Mouse (Mus musculus): ENCODE results near the gene Npvf. TPM values are rescaled to one million over a fixed set of nuclear protein-coding genes. Genes with fewer than 3 reads are reported as not detected.
"Not testable (repeated sequence)": the region's sequence is repeated elsewhere in the genome, so short reads cannot be mapped to it uniquely, and the experiment has no call there.

The Npvf gene
- polyA plus RNA-seq, 1 experiment from 2014 or later: not detected

GRCm38 (mm10) chr6:50662925-50663583 lies 8.8 kb upstream of the Npvf start:
- H3K9ac ChIP-seq: no peak overlapping the region
- no peaks in the 10 kb centered on the region for H3K9me3 ChIP-seq
- no peak overlapping the region for H3K4me2 ChIP-seq
- 56% methylated on average over 12 of the region's 12 CpGs for WGBS
- H3K4me3 ChIP-seq: no peak overlapping the region
- H3K27me3 ChIP-seq: no peaks in the 10 kb centered on the region
- peaks cover 10% of the 10 kb centered on the region; the same call in 1 of the 2 replicates for H3K4me1 ChIP-seq
- H3K27ac ChIP-seq: no peak overlapping the region
- no peaks in the 10 kb centered on the region for H3K36me3 ChIP-seq
- no peak for ATAC-seq (ENCODE audit: borderline replicate concordance, extremely low read depth, low FRiP score, low TSS enrichment)

GRCm38 (mm10) chr6:50661729-50662128 lies 7.5 kb upstream of the Npvf start:
- H3K9ac ChIP-seq: no peak overlapping the region
- no peak overlapping the region for H3K4me2 ChIP-seq
- H3K4me3 ChIP-seq: no peak overlapping the region

GRCm38 (mm10) chr6:50658466-50658865 lies 4.2 kb upstream of the Npvf start:
- no peak for ATAC-seq (ENCODE audit: borderline replicate concordance, extremely low read depth, low FRiP score, low TSS enrichment)
- Histone ChIP-seq H3K4me2 (no peak overlapping the region), H3K9ac (no peak overlapping the region), H3K27ac (no peak overlapping the region), H3K9me3 (no peaks in the 10 kb centered on the region), H3K4me1 (peaks cover 5% of the 10 kb centered on the region; the same call in 1 of the 2 replicates), H3K36me3 (no peaks in the 10 kb centered on the region), H3K4me3 (no peak overlapping the region), H3K27me3 (no peaks in the 10 kb centered on the region)
- WGBS: 32% methylated on average over 3 of the region's 3 CpGs

More at GRCm38 (mm10) chr6:50661729-50662128, 7.5 kb upstream of the Npvf start:
- ATAC-seq (ENCODE audit: borderline replicate concordance, extremely low read depth, low FRiP score, low TSS enrichment): no peak
- peaks cover 10% of the 10 kb centered on the region; the same call in 1 of the 2 replicates for H3K4me1 ChIP-seq
- H3K9me3 ChIP-seq: no peaks in the 10 kb centered on the region
- WGBS: 70% methylated on average over 7 of the region's 7 CpGs
- no peak overlapping the region for H3K27ac ChIP-seq
- H3K27me3 ChIP-seq: no peaks in the 10 kb centered on the region
- H3K36me3 ChIP-seq: no peaks in the 10 kb centered on the region

GRCm38 (mm10) chr6:50658018-50658417 lies 3.8 kb upstream of the Npvf start:
- Histone ChIP-seq H3K9me3 (no peaks in the 10 kb centered on the region), H3K36me3 (no peaks in the 10 kb centered on the region), H3K4me2 (no peak overlapping the region), H3K4me3 (no peak overlapping the region), H3K4me1 (peaks cover 3% of the 10 kb centered on the region; the same call in 1 of the 2 replicates), H3K9ac (no peak overlapping the region), H3K27me3 (no peaks in the 10 kb centered on the region), H3K27ac (no peak overlapping the region)
- 67% methylated on average over 5 of the region's 5 CpGs for WGBS
- no peak for ATAC-seq (ENCODE audit: borderline replicate concordance, extremely low read depth, low FRiP score, low TSS enrichment)

- no peaks in the 10 kb centered on the region for H3K27me3 ChIP-seq
- no peaks in the 10 kb centered on the region for H3K9me3 ChIP-seq
- no peak overlapping the region for H3K4me3 ChIP-seq
- H3K9ac ChIP-seq: no peak overlapping the region
- ATAC-seq (ENCODE audit: borderline replicate concordance, extremely low read depth, low FRiP score, low TSS enrichment): no peak
- H3K36me3 ChIP-seq: no peaks in the 10 kb centered on the region
- 94% methylated on average over 1 of the region's 1 CpGs for WGBS
- no peak overlapping the region for H3K4me2 ChIP-seq
- peaks cover 3% of the 10 kb centered on the region; the same call in 1 of the 2 replicates for H3K4me1 ChIP-seq
- no peak overlapping the region for H3K27ac ChIP-seq
Observed at GRCm38 (mm10) chr6:50656426-50656825, 2.2 kb upstream of the Npvf start.

GRCm38 (mm10) chr6:50655925-50656324 lies 1.7 kb upstream of the Npvf start:
- Histone ChIP-seq H3K4me2 (no peak overlapping the region), H3K4me1 (peaks cover 3% of the 10 kb centered on the region; the same call in 1 of the 2 replicates), H3K27ac (no peak overlapping the region), H3K27me3 (no peaks in the 10 kb centered on the region), H3K4me3 (no peak overlapping the region), H3K9ac (no peak overlapping the region), H3K9me3 (no peaks in the 10 kb centered on the region), H3K36me3 (no peaks in the 10 kb centered on the region)
- WGBS: 88% methylated on average over 3 of the region's 3 CpGs
- ATAC-seq (ENCODE audit: borderline replicate concordance, extremely low read depth, low FRiP score, low TSS enrichment): no peak

- Histone ChIP-seq H3K4me2 (no peak overlapping the region), H3K36me3 (no peaks in the 10 kb centered on the region), H3K27ac (no peak overlapping the region), H3K27me3 (no peaks in the 10 kb centered on the region), H3K4me3 (no peak overlapping the region), H3K9me3 (no peaks in the 10 kb centered on the region), H3K9ac (no peak overlapping the region), H3K4me1 (no peaks in the 10 kb centered on the region)
- ATAC-seq (ENCODE audit: borderline replicate concordance, extremely low read depth, low FRiP score, low TSS enrichment): no peak
- 73% methylated on average over 6 of the region's 6 CpGs for WGBS
Observed at GRCm38 (mm10) chr6:50647656-50648055, 6.6 kb downstream of the Npvf start.

GRCm38 (mm10) chr6:50646659-50647058 lies 7.6 kb downstream of the Npvf start:
- ATAC-seq (ENCODE audit: borderline replicate concordance, extremely low read depth, low FRiP score, low TSS enrichment): no peak
- 54% methylated on average over 3 of the region's 3 CpGs for WGBS
- Histone ChIP-seq H3K9me3 (no peaks in the 10 kb centered on the region), H3K27ac (no peak overlapping the region), H3K4me3 (no peak overlapping the region), H3K27me3 (no peaks in the 10 kb centered on the region), H3K9ac (no peak overlapping the region), H3K36me3 (no peaks in the 10 kb centered on the region), H3K4me2 (no peak overlapping the region), H3K4me1 (no peaks in the 10 kb centered on the region)

GRCm38 (mm10) chr6:50644701-50645100 lies 9.5 kb downstream of the Npvf start:
- Histone ChIP-seq H3K4me3 (no peak overlapping the region), H3K36me3 (no peaks in the 10 kb centered on the region), H3K4me2 (no peak overlapping the region), H3K27ac (no peak overlapping the region), H3K9ac (no peak overlapping the region), H3K9me3 (no peaks in the 10 kb centered on the region), H3K4me1 (no peaks in the 10 kb centered on the region), H3K27me3 (no peaks in the 10 kb centered on the region)
- no peak for ATAC-seq (ENCODE audit: borderline replicate concordance, extremely low read depth, low FRiP score, low TSS enrichment)
- WGBS: 44% methylated on average over 3 of the region's 3 CpGs

GRCm38 (mm10) chr6:50641898-50642297 lies 12.3 kb downstream of the Npvf start:
- H3K9me3 ChIP-seq: no peaks in the 10 kb centered on the region
- no peak overlapping the region for H3K4me2 ChIP-seq
- no peak overlapping the region for H3K27ac ChIP-seq
- no peak overlapping the region for H3K9ac ChIP-seq
- WGBS: 62% methylated on average over 5 of the region's 5 CpGs
- H3K4me1 ChIP-seq: no peaks in the 10 kb centered on the region
- H3K27me3 ChIP-seq: no peaks in the 10 kb centered on the region
- H3K36me3 ChIP-seq: no peaks in the 10 kb centered on the region
- H3K4me3 ChIP-seq: no peak overlapping the region
- no peak for ATAC-seq (ENCODE audit: borderline replicate concordance, extremely low read depth, low FRiP score, low TSS enrichment)

GRCm38 (mm10) chr6:50640377-50640776 lies 13.9 kb downstream of the Npvf start:
- H3K9ac ChIP-seq: no peak overlapping the region
- 61% methylated on average over 4 of the region's 4 CpGs for WGBS
- no peaks in the 10 kb centered on the region for H3K9me3 ChIP-seq
- H3K27me3 ChIP-seq: no peaks in the 10 kb centered on the region
- H3K4me1 ChIP-seq: no peaks in the 10 kb centered on the region
- no peak overlapping the region for H3K4me3 ChIP-seq
- H3K27ac ChIP-seq: no peak overlapping the region
- ATAC-seq (ENCODE audit: borderline replicate concordance, extremely low read depth, low FRiP score, low TSS enrichment): no peak
- no peak overlapping the region for H3K4me2 ChIP-seq
- H3K36me3 ChIP-seq: no peaks in the 10 kb centered on the region

- no peak overlapping the region for H3K9ac ChIP-seq
- H3K4me1 ChIP-seq: no peaks in the 10 kb centered on the region
- H3K36me3 ChIP-seq: no peaks in the 10 kb centered on the region
- ATAC-seq (ENCODE audit: borderline replicate concordance, extremely low read depth, low FRiP score, low TSS enrichment): no peak
- no peak overlapping the region for H3K27ac ChIP-seq
- H3K9me3 ChIP-seq: no peaks in the 10 kb centered on the region
- 17% methylated on average over 2 of the region's 2 CpGs for WGBS
- no peaks in the 10 kb centered on the region for H3K27me3 ChIP-seq
- H3K4me2 ChIP-seq: no peak overlapping the region
- no peak overlapping the region for H3K4me3 ChIP-seq
Observed at GRCm38 (mm10) chr6:50639656-50640055, 14.6 kb downstream of the Npvf start.

GRCm38 (mm10) chr6:50626170-50626569 lies 28.1 kb downstream of the Npvf start:
- not testable (repeated sequence) for H3K4me3 ChIP-seq; H3K36me3 ChIP-seq; H3K4me1 ChIP-seq; H3K4me2 ChIP-seq; H3K9me3 ChIP-seq; H3K27ac ChIP-seq; H3K9ac ChIP-seq; H3K27me3 ChIP-seq; ATAC-seq (ENCODE audit: borderline replicate concordance, extremely low read depth, low FRiP score, low TSS enrichment)
- WGBS: 68% methylated on average over 2 of the region's 2 CpGs
